Mouse (Mus musculus) natural killer cell, adult 2 months (primary cell): ENCODE measurements around the gene Olfr557.
A peak's percentile ranks its signal among the peaks of the same experiment; 100 is the strongest.

Source experiments
- DNase-seq, 2 experiments: peaks; one replicate each; pipeline ENCODE4 v3.0.0; 2022; ENCODE audit warnings: low spot score in 2 of 2

Gene Olfr557

GRCm38 (mm10) chr7:102695358-102696125 is at the start of gene Olfr557:
Gene Olfr557 (plus strand): TSS chr7:102695910.
- DNase-seq, result peak; percentile 25 to 26

GRCm38 (mm10) chr7:102658523-102658922 is 37.2 kb upstream of the Olfr557 start, which contains the start of gene Olfr555:
Gene Olfr555 (plus strand): TSS chr7:102658823.
- no peak for DNase-seq

GRCm38 (mm10) chr7:102664599-102664998 is 31.1 kb upstream of the Olfr557 start, which contains the start of gene Olfr556:
Gene Olfr556 (plus strand): TSS chr7:102664899.
- no peak for DNase-seq

- DNase-seq, result no peak
These were observed 30.3 kb upstream of the Olfr557 start for GRCm38 (mm10) chr7:102665378-102665777.

GRCm38 (mm10) chr7:102676225-102676624 is 19.5 kb upstream of the Olfr557 start:
- no peak for DNase-seq

- no peak for DNase-seq
These were observed 13.8 kb upstream of the Olfr557 start for GRCm38 (mm10) chr7:102681916-102682315.

- DNase-seq, result peak; percentile 76 to 85
These were observed 8.7 kb upstream of the Olfr557 start, which contains the start of gene Trim68 for GRCm38 (mm10) chr7:102686944-102687501. Gene Trim68 (minus strand): TSS chr7:102687327.

GRCm38 (mm10) chr7:102698461-102698860 is 2.8 kb downstream of the Olfr557 start:
- no peak for DNase-seq

GRCm38 (mm10) chr7:102701915-102702314 is 6.2 kb downstream of the Olfr557 start, which contains the start of gene Olfr558:
Gene Olfr558 (plus strand): TSS chr7:102702215.
- DNase-seq, result no peak

- no peak for DNase-seq
These were observed 23.3 kb downstream of the Olfr557 start, which contains the start of gene Olfr33 for GRCm38 (mm10) chr7:102718970-102719369. Gene Olfr33 (minus strand): TSS chr7:102719070.

- DNase-seq, result no peak
These were observed 31.7 kb downstream of the Olfr557 start, which contains the start of gene Olfr559 for GRCm38 (mm10) chr7:102727391-102727790. Gene Olfr559 (minus strand): TSS chr7:102727491.

GRCm38 (mm10) chr7:102733793-102734192 is 38.1 kb downstream of the Olfr557 start:
- DNase-seq, result no peak

- no peak for DNase-seq
These were observed 42.0 kb downstream of the Olfr557 start for GRCm38 (mm10) chr7:102737705-102738104.
